Mouse (Mus musculus) midbrain, embryonic 14.5 days (tissue): ENCODE measurements at regions not wholly inside any gene's neighbourhood (a gene's known extent, or its start where the extent isn't known, plus 50 kb on each side); places are given as distances from the start of the nearest gene placed in this dataset.

Experiments used
- ATAC-seq: fragments of 200-750 bp; cut with Nextera tagmentation; 2 replicates; pipeline ENCODE4 v1.8.0; 2017; ENCODE audit warnings: moderate number of reproducible peaks, moderate library complexity; ENCODE audit not compliant: low FRiP score, low TSS enrichment
- DNase-seq: peaks from one replicate; pipeline ENCODE4 v3.0.0-alpha.2; 2015
- H3K27ac ChIP-seq: fragments of 300-500 bp; sonication (generic); replicated peaks from 2 replicates; pipeline ENCODE4 v1.5.1; 2014; ENCODE audit warnings: mild to moderate bottlenecking, low read depth, low read length, moderate library complexity
- H3K27me3 ChIP-seq: fragments of 300-500 bp; sonication (generic); 2 replicates; pipeline ENCODE4 v1.6.1; 2014; ENCODE audit warnings: low read length, control low read depth, mixed read lengths; ENCODE audit not compliant: control insufficient read depth, insufficient read depth
- H3K36me3 ChIP-seq: fragments of 300-500 bp; sonication (generic); 2 replicates; pipeline ENCODE4 v1.6.1; 2014; ENCODE audit warnings: low read length, control low read depth; ENCODE audit not compliant: control insufficient read depth, insufficient read depth
- H3K4me1 ChIP-seq: fragments of 300-500 bp; sonication (generic); 2 replicates; pipeline ENCODE4 v1.6.1; 2014; ENCODE audit warnings: mild to moderate bottlenecking, antibody characterized with exemption, low read length, control low read depth; ENCODE audit not compliant: control insufficient read depth, insufficient read depth
- H3K4me2 ChIP-seq: fragments of 300-500 bp; sonication (generic); 2 replicates; pipeline ENCODE4 v1.6.1; 2014; ENCODE audit warnings: mild to moderate bottlenecking, low read length, moderate library complexity
- H3K4me3 ChIP-seq: fragments of 300-500 bp; sonication (generic); replicated peaks from 2 replicates; pipeline ENCODE4 v1.5.1; 2014; ENCODE audit warnings: low read depth, low read length
- H3K9ac ChIP-seq: fragments of 300-500 bp; sonication (generic); replicated peaks from 2 replicates; pipeline ENCODE4 v1.6.1; 2014; ENCODE audit warnings: mild to moderate bottlenecking, low read length, moderate library complexity
- H3K9me3 ChIP-seq: fragments of 300-500 bp; sonication (generic); 2 replicates; pipeline ENCODE4 v1.6.1; 2016; ENCODE audit warnings: low read length, control low read depth, mixed read lengths; ENCODE audit not compliant: control insufficient read depth
- WGBS: fragments of 180-500 bp; shearing (Covaris S2); extraction: QIAGEN DNeasy Blood & Tissue Kit; methylation state at CpG from one replicate; pipeline ENCODE4 v1.1.7; 2014; 5-methylcytosine and 5-hydroxymethylcytosine counted together

- H3K4me1 ChIP-seq = peaks cover 18% of the 10 kb centered on the region
- H3K9me3 ChIP-seq = no peaks in the 10 kb centered on the region
- H3K36me3 ChIP-seq = peaks cover 27% of the 10 kb centered on the region
- peaks cover 4% of the 10 kb centered on the region; the same call in 1 of the 2 replicates for H3K27me3 ChIP-seq
- ATAC-seq = peak; percentile 84
- peak overlapping the region; percentile 97 for H3K27ac ChIP-seq
- peak; percentile 93 for DNase-seq
- H3K4me3 ChIP-seq = peak overlapping the region; percentile 91
- WGBS = under 1% methylated on average over 82 of the region's 94 CpGs
- peak overlapping the region; percentile 85 for H3K4me2 ChIP-seq
- H3K9ac ChIP-seq = peak overlapping the region; percentile 98
Observed at GRCm38 (mm10) chr14:115040578-115041206, 51.3 kb upstream of the Gpc5 start.

- 0% methylated on average over 48 of the region's 126 CpGs for WGBS
- Histone ChIP-seq H3K36me3 (peaks cover 34% of the 10 kb centered on the region), H3K27me3 (peaks cover 4% of the 10 kb centered on the region; the same call in 1 of the 2 replicates), H3K27ac (peak overlapping the region; percentile 97), H3K4me3 (peak overlapping the region; percentile 91), H3K4me2 (peak overlapping the region; percentile 85), H3K9me3 (no peaks in the 10 kb centered on the region), H3K9ac (peak overlapping the region; percentile 98), H3K4me1 (peaks cover 18% of the 10 kb centered on the region)
- DNase-seq (peak; percentile 69), ATAC-seq (no peak)
Observed at GRCm38 (mm10) chr14:115041336-115042054, 50.5 kb upstream of the Gpc5 start.

DNA sequence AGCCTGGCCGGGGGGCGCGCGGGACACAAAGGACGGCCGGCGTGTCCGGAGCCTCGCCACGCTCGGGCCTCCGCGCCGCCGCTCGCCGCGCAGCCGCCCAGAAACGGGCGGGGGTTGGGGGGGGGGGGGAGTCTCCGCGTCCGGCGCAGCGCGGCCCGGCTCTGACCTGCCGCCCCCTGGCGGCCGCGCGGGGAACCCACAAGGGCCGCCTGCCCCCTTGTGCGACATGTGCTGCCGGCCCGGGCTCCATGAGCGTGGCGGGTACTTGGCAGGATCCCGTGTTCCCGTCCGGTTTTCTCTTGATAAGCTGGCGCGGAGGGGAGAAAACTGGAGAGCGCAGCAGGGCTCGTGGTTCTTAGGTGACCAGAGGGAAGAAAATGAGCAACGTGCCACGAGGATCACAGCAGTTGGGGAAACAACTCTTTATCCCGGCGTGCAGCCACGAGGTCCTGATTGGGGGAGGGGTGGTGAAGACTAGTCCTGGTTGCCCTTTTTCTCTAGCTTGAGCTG is 49.9 kb upstream of the Gpc5 start:
- H3K36me3 ChIP-seq = peaks cover 39% of the 10 kb centered on the region
- WGBS = under 1% methylated on average over 28 of the region's 51 CpGs
- H3K4me3 ChIP-seq = peak overlapping the region; percentile 91
- H3K4me2 ChIP-seq = peak overlapping the region; percentile 85
- peak overlapping the region; percentile 97 for H3K27ac ChIP-seq
- H3K27me3 ChIP-seq = peaks cover 4% of the 10 kb centered on the region; the same call in 1 of the 2 replicates
- H3K9me3 ChIP-seq = no peaks in the 10 kb centered on the region
- H3K4me1 ChIP-seq = peaks cover 18% of the 10 kb centered on the region
- peak overlapping the region; percentile 98 for H3K9ac ChIP-seq
- ATAC-seq (peak; percentile 88), DNase-seq (peak; percentile 94)
